Mouse (Mus musculus) megakaryocyte, adult 5-6 weeks (primary cell): ENCODE results near the gene Dscaml1. TPM values are rescaled to one million over a fixed set of nuclear protein-coding genes. Genes with fewer than 3 reads are reported as not detected.

ENCODE experiments used
- ATAC-seq: 2 replicates; pipeline ENCODE4 v1.8.0; 2016; ENCODE audit warnings: mild to moderate bottlenecking, inconsistent platforms; ENCODE audit not compliant: poor library complexity, severe bottlenecking
- total RNA-seq, 2 experiments: library from RNA; stranded (forward) in 1 of 2; stranded (reverse) in 1 of 2; fragments of 153-499, 151-499 nt in 1 of 2; fragments of 221-1000, 200-1000 nt in 1 of 2; gene quantifications; 2 replicates each; pipeline versions ENCODE4 v1.2.3 to v1.2.4; 2015 to 2017

Dscaml1 gene
- total RNA-seq, 2 experiments from 2014 or later: not detected

DNA sequence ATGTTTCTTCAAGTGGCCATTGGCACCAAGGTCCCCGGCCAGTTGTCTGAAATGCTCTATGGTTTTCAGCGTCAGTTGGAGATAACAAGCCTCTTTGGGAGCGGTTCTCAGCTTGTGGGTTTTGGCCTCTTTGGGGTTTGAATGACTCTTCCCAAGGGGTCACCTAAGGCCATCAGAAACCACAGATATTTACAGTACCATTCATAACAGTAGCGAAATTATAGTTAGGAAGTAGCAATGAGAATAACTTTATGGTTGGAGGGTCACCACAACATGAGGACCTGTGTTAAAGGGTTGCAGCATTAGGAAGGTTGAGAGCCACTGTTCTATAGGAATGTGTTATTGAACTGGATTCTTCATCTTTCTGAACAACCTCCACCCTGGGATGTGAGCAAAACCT lies 24.9 kb downstream of the Dscaml1 start:
- no peak for ATAC-seq

DNA sequence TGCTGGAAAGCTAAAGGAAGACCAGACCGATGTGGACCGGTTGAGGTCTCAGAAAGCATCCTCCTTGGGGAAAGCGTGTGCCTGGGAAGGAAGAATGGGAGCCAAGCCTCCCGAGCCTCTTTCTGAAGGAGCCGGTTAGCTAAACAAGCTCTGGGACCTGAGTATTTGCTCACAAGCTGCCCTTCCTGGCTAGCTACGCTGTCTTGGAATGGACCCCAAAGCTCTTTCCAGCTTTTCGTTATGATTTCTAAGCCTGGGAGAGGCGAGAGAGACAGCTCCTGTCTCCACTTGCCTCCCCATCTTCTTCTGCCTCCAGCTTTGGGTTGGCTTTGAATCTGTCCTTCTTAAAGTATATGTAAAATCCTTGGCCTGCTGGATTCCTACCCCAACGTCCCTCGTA lies 27.6 kb downstream of the Dscaml1 start:
- ATAC-seq: no peak

- no peak for ATAC-seq
Measured at GRCm38 (mm10) chr9:45454889-45455610, 28.6 kb downstream of the Dscaml1 start.

GRCm38 (mm10) chr9:45457200-45457599 lies 30.8 kb downstream of the Dscaml1 start:
- ATAC-seq: no peak

GRCm38 (mm10) chr9:45458363-45458762 lies 31.9 kb downstream of the Dscaml1 start:
- no peak for ATAC-seq

GRCm38 (mm10) chr9:45465396-45466019 lies 39.1 kb downstream of the Dscaml1 start:
- ATAC-seq: no peak

- no peak for ATAC-seq
Measured at GRCm38 (mm10) chr9:45468235-45468634, 41.8 kb downstream of the Dscaml1 start.

- no peak for ATAC-seq
Measured at GRCm38 (mm10) chr9:45470746-45471471, 44.5 kb downstream of the Dscaml1 start.

- ATAC-seq: no peak
Measured at GRCm38 (mm10) chr9:45471691-45472090, 45.3 kb downstream of the Dscaml1 start.

- ATAC-seq: no peak
Measured at GRCm38 (mm10) chr9:45474874-45475273, 48.4 kb downstream of the Dscaml1 start.

DNA sequence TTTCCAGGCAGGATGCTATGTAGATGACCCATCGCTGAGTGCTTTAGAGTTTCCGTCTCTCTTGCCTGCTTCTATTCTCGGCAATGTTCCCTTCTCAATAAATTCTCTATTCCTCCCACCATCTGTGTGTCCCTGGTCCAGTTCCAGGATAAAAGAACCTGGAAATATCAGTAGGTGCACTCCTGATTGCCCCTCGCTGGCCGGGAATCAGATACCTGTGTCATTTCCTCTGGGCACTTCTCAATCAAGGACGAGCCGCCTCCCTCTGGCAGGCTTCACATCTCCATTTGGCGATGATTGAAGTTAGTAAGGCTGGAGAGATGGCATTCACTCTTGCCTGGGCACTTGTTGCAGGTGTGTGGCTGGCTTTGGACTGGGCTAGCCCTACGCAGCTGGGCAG lies 54.5 kb downstream of the Dscaml1 start:
- ATAC-seq: no peak

DNA sequence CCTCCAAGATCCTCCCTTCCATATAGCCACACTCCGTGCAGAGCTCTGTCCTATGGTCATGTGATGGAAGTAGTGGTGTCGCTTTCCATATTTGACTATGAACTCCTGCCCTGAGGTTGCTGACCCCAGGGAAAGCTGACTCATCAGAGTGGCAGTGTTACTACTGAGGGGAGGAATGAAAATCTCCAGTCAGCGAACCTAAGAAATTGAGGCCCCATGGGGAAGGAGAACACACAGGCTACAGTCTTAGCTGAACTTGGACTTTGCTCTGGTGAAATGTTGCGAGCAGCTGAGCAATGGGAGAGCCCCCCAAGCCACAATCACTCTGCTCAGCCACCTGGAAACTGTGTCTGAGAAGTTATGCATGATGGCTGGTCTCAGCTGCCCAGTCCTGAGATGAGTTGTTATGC lies 60.2 kb downstream of the Dscaml1 start:
- no peak for ATAC-seq

- no peak for ATAC-seq
Measured at GRCm38 (mm10) chr9:45487179-45487801, 60.9 kb downstream of the Dscaml1 start.

GRCm38 (mm10) chr9:45490899-45491298 lies 64.5 kb downstream of the Dscaml1 start:
- no peak for ATAC-seq

- no peak for ATAC-seq
Measured at GRCm38 (mm10) chr9:45494889-45495288, 68.5 kb downstream of the Dscaml1 start.

GRCm38 (mm10) chr9:45496340-45496739 lies 69.9 kb downstream of the Dscaml1 start:
- no peak for ATAC-seq

DNA sequence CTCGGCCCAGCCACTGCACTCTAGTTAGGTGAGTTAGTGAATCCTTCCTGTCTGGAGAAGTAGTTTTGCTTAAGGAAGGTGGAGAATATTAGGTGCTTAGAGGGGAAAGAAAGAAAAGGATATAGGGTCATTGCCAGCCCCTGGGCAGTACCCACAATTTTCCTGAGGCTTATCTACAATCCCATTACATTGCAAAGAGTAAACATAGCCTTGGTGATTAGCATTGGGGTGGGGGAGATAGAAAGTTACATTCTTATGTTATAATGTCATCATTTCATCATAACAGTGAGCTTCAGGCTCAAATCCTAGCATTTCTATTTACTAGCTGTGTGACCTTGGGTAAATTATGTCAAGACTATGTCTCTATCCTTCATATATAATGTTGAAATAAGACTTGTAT lies 70.5 kb downstream of the Dscaml1 start:
- ATAC-seq: no peak

DNA sequence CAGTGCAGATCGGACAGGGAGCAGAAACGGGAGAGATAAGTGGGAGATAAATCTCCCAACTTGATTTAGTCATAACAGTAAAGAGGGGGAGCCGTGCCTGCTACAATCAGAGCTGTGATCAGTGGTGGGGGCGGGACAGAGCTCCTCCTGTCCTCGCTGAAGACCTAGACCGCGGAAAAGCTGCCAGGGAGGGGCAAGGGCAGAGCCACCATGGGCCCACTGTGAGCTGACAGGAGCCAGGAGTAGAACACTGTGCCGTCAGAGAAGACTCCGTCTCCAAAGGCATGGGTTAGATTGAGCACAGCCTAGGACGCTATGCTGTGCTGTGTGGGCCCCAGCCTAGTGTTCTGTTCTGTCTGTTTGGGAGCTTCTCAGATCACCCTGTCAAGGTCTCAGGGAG lies 72.8 kb downstream of the Dscaml1 start:
- ATAC-seq: no peak

- ATAC-seq: no peak
Measured at GRCm38 (mm10) chr9:45500071-45500595, 73.7 kb downstream of the Dscaml1 start.

DNA sequence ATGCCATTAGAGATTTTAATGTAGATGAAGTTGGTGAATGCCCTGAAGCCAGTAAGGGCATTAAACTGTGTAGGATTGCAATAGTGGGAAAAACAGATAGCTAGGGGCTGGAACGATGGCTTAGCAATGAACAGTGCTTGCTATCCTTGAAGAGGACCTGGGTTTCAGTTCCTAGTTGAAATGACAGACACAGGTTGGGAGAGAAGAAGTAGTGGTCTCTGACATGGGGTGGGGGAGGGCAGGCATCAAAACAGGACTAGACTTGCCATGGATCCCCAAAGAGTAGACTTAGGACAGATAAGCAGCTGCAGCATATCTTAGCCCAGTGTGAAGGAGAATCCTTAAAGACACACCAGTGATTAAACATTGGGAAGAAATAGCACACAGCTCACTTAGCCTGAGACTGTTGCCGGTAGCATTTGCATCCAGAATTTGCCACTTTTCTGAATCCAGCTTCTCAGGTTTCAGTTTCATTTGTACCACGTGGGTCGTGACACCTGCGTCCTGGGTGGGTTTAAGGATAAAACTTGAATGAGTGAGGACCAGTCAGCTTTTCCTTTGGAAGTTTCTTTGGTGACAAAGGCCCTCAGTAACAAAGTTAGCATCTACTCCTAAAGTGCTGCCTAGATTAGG lies 75.0 kb downstream of the Dscaml1 start:
- ATAC-seq: no peak
